Mouse (Mus musculus): ENCODE measurements around the gene Nav2.
A peak's percentile ranks its signal among the peaks of the same experiment; 100 is the strongest.

Gene Nav2

GRCm38 (mm10) chr7:49104793-49105192 lies 196.3 kb downstream of the Nav2 start:
- DNase-seq: no peak

DNA sequence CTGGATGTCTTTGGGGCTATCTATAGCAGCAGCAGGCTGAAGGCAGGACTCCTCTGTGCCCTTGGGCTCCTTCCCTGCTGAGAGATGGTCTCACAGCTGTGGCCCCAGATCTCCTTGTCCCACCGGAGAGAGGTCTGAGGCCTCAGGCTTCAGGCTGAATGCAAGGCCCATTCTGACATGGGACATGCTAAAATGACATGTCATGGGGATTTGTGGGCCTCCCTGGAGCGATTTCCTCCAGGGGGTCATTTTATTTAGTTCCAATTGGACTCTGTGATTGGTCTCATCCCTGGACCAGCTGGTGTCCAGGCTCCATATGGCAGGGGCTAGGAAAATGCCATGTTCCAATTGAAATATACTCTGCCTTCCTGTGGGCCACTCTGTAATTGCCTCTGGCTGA lies 197.0 kb downstream of the Nav2 start:
- no peak for DNase-seq

DNA sequence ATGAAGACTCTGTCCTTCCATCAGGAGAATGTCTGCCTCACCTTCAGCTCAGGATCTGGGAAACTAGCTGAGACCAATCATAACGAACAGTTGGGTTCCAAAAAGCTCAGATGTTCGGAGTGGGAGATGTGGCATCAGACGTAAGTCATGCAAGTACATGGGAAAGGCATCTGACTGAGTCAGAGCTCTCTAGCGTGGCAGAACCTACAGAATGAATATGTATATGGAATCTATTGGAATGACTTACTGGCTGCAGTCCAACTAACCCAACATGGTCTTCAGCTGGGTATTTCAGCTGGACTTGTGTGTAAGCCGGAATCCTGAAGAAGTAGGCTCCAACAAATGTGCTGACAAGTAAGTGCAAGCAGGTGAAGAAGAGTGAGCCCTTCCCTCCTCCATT lies 199.6 kb downstream of the Nav2 start:
- no peak for DNase-seq

DNA sequence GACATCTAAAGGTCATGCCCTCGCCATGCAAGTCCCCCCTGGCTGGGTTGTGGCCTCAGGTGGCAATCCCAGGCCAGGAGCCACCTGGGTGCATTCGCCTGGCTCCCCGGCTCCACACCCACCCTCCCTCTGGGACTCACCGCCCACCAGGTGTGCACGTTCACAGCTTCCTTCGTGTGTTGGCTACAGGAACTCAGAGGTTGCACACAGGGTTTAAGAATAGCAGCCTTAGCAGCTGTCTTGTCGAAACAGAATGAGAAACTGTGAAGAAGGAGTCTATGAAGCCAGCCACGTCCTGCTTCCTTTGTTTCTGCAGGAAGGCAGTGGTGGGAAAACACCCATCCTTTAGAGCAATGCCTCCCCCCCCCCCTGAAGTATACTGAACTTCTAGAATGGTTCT lies 210.5 kb downstream of the Nav2 start:
- no peak for DNase-seq

GRCm38 (mm10) chr7:49119794-49120487 lies 211.4 kb downstream of the Nav2 start:
- no peak for DNase-seq

GRCm38 (mm10) chr7:49120488-49120864 lies 212.0 kb downstream of the Nav2 start:
- DNase-seq: no peak

- peak; percentile 93 for DNase-seq
Observed at GRCm38 (mm10) chr7:49120935-49121691, 212.6 kb downstream of the Nav2 start.

GRCm38 (mm10) chr7:49122498-49122897 lies 214.0 kb downstream of the Nav2 start:
- no peak for DNase-seq

DNA sequence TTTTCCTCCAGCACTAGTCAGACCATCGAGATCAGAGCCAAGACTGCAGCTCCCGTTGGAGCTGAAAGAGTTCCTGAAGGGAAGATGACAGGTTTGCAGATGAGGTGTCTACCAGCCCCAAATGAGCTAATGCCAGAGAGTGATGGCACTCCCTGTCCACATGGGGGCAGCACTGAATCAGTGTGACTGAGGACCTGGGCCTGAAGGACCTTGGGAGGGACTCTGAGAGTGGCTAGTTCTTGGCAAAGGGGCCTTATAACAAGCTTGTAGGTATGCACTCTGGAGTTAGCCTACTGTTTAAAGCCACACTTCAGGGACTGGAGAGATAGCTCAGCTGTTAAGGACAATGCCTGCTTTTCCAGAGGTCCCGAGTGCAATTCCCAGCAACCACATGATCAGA lies 217.0 kb downstream of the Nav2 start:
- DNase-seq: no peak

DNA sequence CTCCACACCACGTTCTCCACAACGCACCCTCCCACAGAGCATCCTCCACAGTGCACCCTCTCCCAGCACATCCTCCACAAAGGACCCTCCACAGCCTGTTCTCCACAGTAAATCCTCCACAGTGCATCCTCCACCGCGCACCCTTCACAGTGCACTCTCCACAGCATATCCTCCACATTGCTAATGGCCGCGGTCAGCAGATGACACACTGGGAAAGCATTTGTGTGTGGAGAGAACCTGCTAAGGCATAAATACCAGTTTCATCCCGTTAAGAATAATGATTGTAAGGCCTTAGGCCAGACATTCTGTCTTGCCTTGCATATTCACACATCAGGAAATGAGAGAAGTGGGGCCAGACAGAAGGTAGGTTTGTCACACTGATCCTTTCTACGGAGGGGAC lies 219.7 kb downstream of the Nav2 start:
- no peak for DNase-seq

DNA sequence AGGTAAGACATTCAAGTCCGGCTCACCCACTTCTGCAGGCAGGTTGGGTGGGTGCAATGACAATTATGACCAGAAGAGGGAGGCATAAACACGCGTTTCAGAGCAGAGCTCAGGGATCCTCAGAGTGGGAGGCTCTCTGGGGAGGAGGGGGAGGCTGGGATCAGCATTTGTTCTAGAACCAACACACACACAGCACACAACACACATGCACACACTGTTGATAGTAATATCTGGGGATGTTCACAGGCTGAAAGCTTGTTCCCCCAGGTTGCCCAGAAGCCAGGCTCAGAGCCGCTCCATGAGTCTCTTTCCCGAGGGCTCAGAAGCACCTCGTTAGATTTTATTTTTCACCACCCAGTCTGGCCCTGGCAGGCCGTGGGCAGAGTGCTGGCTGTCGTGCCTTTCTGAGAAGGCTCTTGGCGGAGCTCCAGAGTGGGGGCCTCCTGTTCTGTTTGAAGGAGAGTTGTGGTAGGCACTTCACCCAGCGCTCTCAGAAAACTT lies 224.4 kb downstream of the Nav2 start:
- peak; percentile 95 for DNase-seq

DNA sequence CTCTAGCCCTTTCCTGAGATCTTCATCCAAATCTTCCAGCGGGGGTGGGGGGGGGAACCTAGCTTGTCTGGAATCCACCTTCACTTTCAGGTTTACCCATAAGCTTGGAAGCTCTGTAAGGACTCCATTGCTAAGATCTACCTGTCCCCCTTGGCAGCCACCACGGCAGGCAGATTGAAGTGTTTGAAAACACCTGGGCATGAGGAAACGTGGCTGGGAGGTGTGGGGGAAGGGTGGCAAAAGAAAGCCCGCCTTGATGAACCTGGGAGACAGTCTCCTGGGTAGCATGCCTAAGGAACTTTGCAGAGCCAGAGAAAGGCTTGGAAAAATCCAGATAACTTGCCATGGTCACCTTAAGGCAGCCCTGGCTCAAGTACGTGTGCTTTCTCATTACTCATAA lies 225.9 kb downstream of the Nav2 start:
- no peak for DNase-seq

DNA sequence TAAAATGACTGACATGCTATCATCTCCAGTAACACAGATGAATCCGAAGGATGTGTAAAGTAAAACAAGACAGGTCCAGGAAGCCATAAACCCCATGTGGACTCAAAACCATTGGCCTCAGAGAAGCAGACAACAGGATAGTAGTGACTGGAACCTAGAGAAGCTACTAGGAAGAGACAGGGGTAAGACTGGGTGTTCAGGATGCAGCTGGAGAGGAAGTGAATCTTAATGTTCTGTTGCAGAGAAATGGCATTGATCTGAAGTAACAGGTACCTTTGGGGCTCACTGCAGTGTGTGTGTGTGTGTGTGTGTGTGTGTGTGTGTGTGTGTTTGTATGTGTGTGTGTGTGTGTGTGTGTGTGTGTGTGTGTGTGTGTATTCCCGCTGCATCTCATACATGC lies 231.2 kb downstream of the Nav2 start:
- DNase-seq: no peak

- no peak for DNase-seq
Observed at GRCm38 (mm10) chr7:49143966-49144365, 235.4 kb downstream of the Nav2 start.

GRCm38 (mm10) chr7:49145749-49146670 lies 237.5 kb downstream of the Nav2 start:
- peak; percentile 99 for DNase-seq

DNA sequence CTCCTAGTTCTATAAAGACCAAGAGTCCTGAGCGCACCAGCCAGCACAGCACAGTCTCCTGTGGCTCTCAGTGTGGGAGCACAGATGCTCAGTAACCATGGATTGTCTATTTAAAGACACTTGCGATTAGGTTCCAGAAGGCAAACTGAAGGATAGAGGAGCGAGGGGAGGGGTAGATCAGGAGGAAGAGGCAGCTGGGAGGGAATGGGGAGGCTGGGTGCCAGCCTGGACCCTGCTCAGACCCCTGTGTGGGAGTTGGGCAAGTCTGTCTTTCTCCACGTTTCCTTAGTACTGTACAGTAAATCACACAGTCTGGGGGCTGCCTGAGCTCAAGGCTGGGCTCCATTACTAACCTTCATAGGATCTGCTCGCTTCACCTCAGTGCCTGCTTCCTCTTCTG lies 243.8 kb downstream of the Nav2 start:
- no peak for DNase-seq

- no peak for DNase-seq
Observed at GRCm38 (mm10) chr7:49152713-49153112, 244.2 kb downstream of the Nav2 start.

DNA sequence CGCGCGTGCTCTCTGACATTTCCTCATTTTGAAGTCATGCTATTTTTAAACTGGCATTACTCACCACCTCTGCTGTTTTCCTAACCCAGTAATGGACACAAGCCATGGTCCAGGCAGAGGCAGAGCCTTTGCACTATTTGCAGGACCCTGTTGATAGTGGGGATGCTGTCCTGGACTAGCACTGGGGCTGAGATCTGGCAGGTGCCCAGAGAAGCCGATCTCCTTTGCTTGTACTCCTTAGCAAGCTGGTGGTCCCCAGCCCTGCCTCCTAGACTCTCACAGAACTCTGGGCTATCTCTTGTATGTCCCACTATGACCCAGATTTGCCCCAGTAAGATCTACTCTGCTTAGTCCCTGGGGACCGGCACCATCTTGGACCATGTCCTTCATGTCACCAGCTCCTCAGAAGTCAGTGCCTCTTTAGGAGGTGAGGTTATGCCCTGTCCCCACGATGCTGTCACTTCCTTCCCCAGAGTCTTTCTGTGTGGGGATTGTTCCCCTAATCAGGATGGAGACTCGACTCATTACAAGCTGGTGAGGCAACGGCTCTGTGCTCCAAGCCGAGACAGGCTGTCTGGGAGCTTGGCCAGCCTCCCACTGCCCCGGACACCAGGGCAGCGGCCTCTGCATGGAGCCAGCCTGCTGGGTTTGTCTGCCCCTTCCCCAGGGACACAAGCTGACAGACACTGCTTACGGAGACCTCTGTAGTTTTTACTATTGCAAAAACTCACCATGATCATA lies 250.3 kb downstream of the Nav2 start:
- DNase-seq: peak; percentile 95

GRCm38 (mm10) chr7:49159646-49160555 lies 251.4 kb downstream of the Nav2 start:
- no peak for DNase-seq

DNA sequence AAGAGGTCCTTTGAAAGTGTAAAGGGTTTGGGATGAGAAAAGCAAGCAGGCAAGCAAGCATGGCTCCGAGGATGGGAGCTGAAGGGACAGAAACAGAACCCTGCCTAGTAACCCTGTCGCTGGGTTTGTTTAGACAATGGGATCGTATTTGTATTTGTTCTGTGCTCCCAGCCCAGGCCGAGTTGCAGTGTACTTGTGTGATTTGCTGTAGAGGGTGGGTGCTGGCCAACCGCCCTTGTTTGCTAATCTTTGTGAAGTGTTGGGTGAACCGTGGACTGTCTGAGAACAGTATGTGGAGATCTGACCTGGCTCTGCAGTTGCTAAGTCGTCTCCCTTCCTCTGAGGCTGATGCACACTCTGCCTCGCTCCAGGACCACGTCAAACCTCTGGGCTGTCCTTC lies 253.6 kb downstream of the Nav2 start:
- peak; percentile 94 for DNase-seq

GRCm38 (mm10) chr7:49163789-49164188 lies 255.3 kb downstream of the Nav2 start:
- no peak for DNase-seq

- DNase-seq: no peak
Observed at GRCm38 (mm10) chr7:49164868-49165267, 256.4 kb downstream of the Nav2 start.

All from heart, adult 11 months (tissue).